ENCODE assay signal across 11 mouse cellular contexts in the genomic region with DNA sequence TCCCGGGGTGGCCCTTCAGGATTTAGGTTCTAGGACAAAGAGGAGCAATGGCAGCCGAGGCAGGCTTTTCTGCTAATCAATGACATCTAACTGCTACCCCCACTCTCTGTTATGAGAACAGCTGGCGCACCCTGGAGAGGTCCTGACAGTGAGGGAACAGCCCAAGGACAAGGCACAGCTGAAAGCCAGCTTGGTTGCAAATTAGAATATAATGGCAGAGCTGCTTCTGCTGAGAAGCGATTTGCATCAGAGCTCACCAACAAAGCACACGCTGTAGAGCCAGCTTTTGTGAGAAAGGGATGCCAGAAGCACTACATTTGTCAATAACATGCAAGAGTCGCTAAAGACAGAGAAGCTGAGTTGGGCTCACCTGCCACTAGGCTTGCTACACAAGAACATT.
A peak's percentile ranks its signal among the peaks of the same experiment; 100 is the strongest.
DNase-seq lines count a peak whose midpoint lies in the region.
"Had no signal": no experiment of that assay in that cellular context is flagged by ENCODE, and none has a peak within 500 bp of the region (broad histone marks: within the 10 kb centered on the region; RNA-seq: fewer than 3 reads in every experiment).

No protein-coding gene starts in this region.

- DNase-seq in right cerebral cortex, adult 18-20 months, result peak; percentile 3
- DNase-seq in right cerebral cortex, adult 2 months (ENCODE audit: low spot score in 2 of 2), result no peak
- peak; percentile 37 for DNase-seq in forebrain, embryonic 10.5 days (ENCODE audit: extremely low spot score, low spot score)
- DNase-seq in layer of hippocampus, postnatal 10 days (ENCODE audit: low spot score in 2 of 2), result peak; percentile 23 to 28
- DNase-seq in retina, embryonic 14.5 days (ENCODE audit: low spot score), result peak; percentile 62
- no peak for DNase-seq in lung, postnatal 10 days
- no peak for DNase-seq in urinary bladder, postnatal 36 days (ENCODE audit: low spot score in 2 of 2)
- DNase-seq in gastrocnemius, postnatal 4 days (ENCODE audit: low spot score in 2 of 2), result no peak
- DNase-seq: kidney, postnatal 14 days had no signal

- peaks cover 59% of the 10 kb centered on the region for H3K4me1 ChIP-seq in forebrain, embryonic 10.5 days

- no peaks in the 10 kb centered on the region for H3K9me3 ChIP-seq in forebrain, embryonic 10.5 days
- H3K9me3 ChIP-seq: heart, embryonic 13.5 days had no signal

- H3K27ac ChIP-seq in forebrain, embryonic 10.5 days, result peak overlapping the region; percentile 75
- H3K27ac ChIP-seq: heart, embryonic 13.5 days; liver, embryonic 14.5 days had no signal

- H3K27me3 ChIP-seq in forebrain, embryonic 10.5 days (ENCODE audit: poor library complexity, severe bottlenecking), result peaks cover 19% of the 10 kb centered on the region
- H3K27me3 ChIP-seq: heart, embryonic 13.5 days had no signal

- WGBS in forebrain, embryonic 10.5 days, result 6% methylated on average over 6 of the region's 6 CpGs

- no peaks in the 10 kb centered on the region for H3K36me3 ChIP-seq in forebrain, embryonic 10.5 days (replicated peaks)
- H3K36me3 ChIP-seq: heart, embryonic 13.5 days had no signal

- peak overlapping the region; percentile 10; the same call in 1 of the 2 replicates for H3K4me3 ChIP-seq in forebrain, embryonic 10.5 days
- H3K4me3 ChIP-seq: heart, embryonic 13.5 days had no signal

Comparison
In these comparisons a context has a peak if more than half of its experiments do, and no peak if none do; other contexts are left out.
1. DNase-seq: peak in right cerebral cortex, adult 18-20 months (single experiment), forebrain, embryonic 10.5 days (single experiment), layer of hippocampus, postnatal 10 days (2 of 2) and retina, embryonic 14.5 days (single experiment); none in right cerebral cortex, adult 2 months (0 of 2), lung, postnatal 10 days (single experiment), urinary bladder, postnatal 36 days (0 of 2) and gastrocnemius, postnatal 4 days (0 of 2).